Comparison of ENCODE assay signal across 8 mouse cellular contexts in the genomic region with DNA sequence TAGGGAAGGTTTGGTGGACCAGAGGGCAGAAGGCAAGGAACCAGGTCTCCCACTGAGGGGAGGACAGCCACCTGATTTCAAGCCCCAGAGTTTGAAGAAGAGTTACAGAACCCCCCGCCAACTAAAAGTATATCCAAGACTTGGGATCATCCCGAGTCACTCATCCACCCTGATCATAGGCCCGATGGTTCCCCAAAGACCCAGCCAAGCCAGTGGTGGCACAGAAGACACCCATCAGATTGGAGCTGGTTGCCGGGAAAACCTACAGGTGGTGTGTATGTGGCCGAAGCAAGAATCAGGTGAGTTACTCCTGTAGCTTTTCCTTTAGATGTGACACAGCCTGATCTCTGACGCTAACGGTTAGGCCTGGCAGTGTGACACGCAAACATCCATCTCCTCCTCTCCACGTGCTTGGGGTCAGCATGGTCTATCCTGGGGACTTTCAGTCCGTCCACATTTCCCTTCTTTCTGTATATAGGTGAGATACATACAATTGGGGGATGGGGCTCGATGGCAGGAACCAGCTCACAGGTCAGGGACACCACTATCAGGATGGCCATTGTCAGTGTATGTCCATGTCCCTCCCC. TPM values are rescaled to one million over a fixed set of nuclear protein-coding genes. Genes with fewer than 3 reads are reported as not detected.
DNase-seq lines count a peak whose midpoint lies in the region; ATAC-seq and TF ChIP-seq lines count a peak whose summit lies in the region.

No protein-coding gene starts in this region.

- H3K4me1 ChIP-seq in lung, embryonic 16.5 days (replicated peaks; ENCODE audit: control insufficient read depth, insufficient read depth, low read length): peaks cover 40% of the 10 kb centered on the region
- H3K4me1 ChIP-seq in forebrain, embryonic 13.5 days: peaks cover 21% of the 10 kb centered on the region
- H3K4me1 ChIP-seq in limb, embryonic 11.5 days (ENCODE audit: control insufficient read depth, insufficient read depth, low read length): peaks cover 9% of the 10 kb centered on the region; the same call in 1 of the 2 replicates
- peaks cover 27% of the 10 kb centered on the region for H3K4me1 ChIP-seq in small intestine, adult 2 months (ENCODE audit: control insufficient read depth, insufficient read depth, insufficient read length, low read length)

- no peaks in the 10 kb centered on the region for H3K27me3 ChIP-seq in lung, embryonic 16.5 days (ENCODE audit: control insufficient read depth, insufficient read depth, low read depth, low read length)
- H3K27me3 ChIP-seq in forebrain, embryonic 13.5 days: no peaks in the 10 kb centered on the region
- no peaks in the 10 kb centered on the region for H3K27me3 ChIP-seq in limb, embryonic 11.5 days (ENCODE audit: control insufficient read depth, insufficient read depth, low read length)
- H3K27me3 ChIP-seq in small intestine, adult 2 months (ENCODE audit: control insufficient read depth, insufficient read depth, low read length): no peaks in the 10 kb centered on the region

- H3K27ac ChIP-seq in lung, embryonic 16.5 days (ENCODE audit: low read length): peak overlapping the region; percentile 47; the same call in 1 of the 2 replicates
- no peak overlapping the region for H3K27ac ChIP-seq in forebrain, embryonic 13.5 days
- H3K27ac ChIP-seq in limb, embryonic 11.5 days (replicated peaks; ENCODE audit: low read depth, low read length): no peak overlapping the region
- H3K27ac ChIP-seq in small intestine, adult 2 months (ENCODE audit: insufficient read depth, low read depth, low read length): peak overlapping the region; percentile 93

- TF ChIP-seq CTCF in small intestine, adult 2 months (IDR thresholded peaks at IDR 0.05; ENCODE audit: extremely low read depth, insufficient read length, insufficient replicate concordance, low read depth, low read length): no peak

- H3K9me3 ChIP-seq in lung, embryonic 16.5 days (ENCODE audit: control insufficient read depth, low read length): no peaks in the 10 kb centered on the region
- no peaks in the 10 kb centered on the region for H3K9me3 ChIP-seq in forebrain, embryonic 13.5 days (replicated peaks)
- no peaks in the 10 kb centered on the region for H3K9me3 ChIP-seq in limb, embryonic 11.5 days (ENCODE audit: control insufficient read depth, low read length)

- 52% methylated on average over 11 of the region's 11 CpGs for WGBS in lung, embryonic 16.5 days
- WGBS in forebrain, embryonic 13.5 days: 71% methylated on average over 11 of the region's 11 CpGs
- 66% methylated on average over 11 of the region's 11 CpGs for WGBS in limb, embryonic 11.5 days
- 19% methylated on average over 11 of the region's 11 CpGs for WGBS in small intestine, adult 2 months

- H3K4me2 ChIP-seq in lung, embryonic 16.5 days (ENCODE audit: low read depth, low read length): peak overlapping the region; percentile 70
- peak overlapping the region; percentile 92 for H3K4me2 ChIP-seq in forebrain, embryonic 13.5 days
- H3K4me2 ChIP-seq in limb, embryonic 11.5 days (ENCODE audit: low read depth, severe bottlenecking): peak overlapping the region; percentile 78; the same call in 1 of the 2 replicates

- H3K4me3 ChIP-seq in lung, embryonic 16.5 days (ENCODE audit: low read length): peak overlapping the region; percentile 43
- H3K4me3 ChIP-seq in forebrain, embryonic 13.5 days: peak overlapping the region; percentile 46; the same call in 1 of the 2 replicates
- H3K4me3 ChIP-seq in limb, embryonic 11.5 days (ENCODE audit: low read depth, low read length): no peak overlapping the region
- H3K4me3 ChIP-seq in small intestine, adult 2 months (ENCODE audit: low read depth, low read length): peak overlapping the region; percentile 64

- no peak for DNase-seq in lung, postnatal 36 days
- no peak for DNase-seq in limb, embryonic 11.5 days (ENCODE audit: low spot score)
- no peak for DNase-seq in gastrocnemius, adult 18-20 months (ENCODE audit: low spot score)
- no peak for DNase-seq in gastrocnemius, postnatal 4 days (ENCODE audit: low spot score in 2 of 2)
- no peak for DNase-seq in B cell, adult 2 months

- peak overlapping the region; percentile 63 for H3K9ac ChIP-seq in lung, embryonic 16.5 days (ENCODE audit: low read length)
- H3K9ac ChIP-seq in forebrain, embryonic 13.5 days: 0 out of 2 replicates have a peak overlapping the region, but pooled peaks have one; percentile 41
- H3K9ac ChIP-seq in limb, embryonic 11.5 days (ENCODE audit: low read length): no peak overlapping the region

- H3K36me3 ChIP-seq in lung, embryonic 16.5 days (ENCODE audit: control insufficient read depth, insufficient read depth, low read length): peaks cover 23% of the 10 kb centered on the region
- H3K36me3 ChIP-seq in forebrain, embryonic 13.5 days (ENCODE audit: poor library complexity, severe bottlenecking): peaks cover 48% of the 10 kb centered on the region
- peaks cover 8% of the 10 kb centered on the region for H3K36me3 ChIP-seq in limb, embryonic 11.5 days (ENCODE audit: control insufficient read depth, insufficient read depth, low read length)
- H3K36me3 ChIP-seq in small intestine, adult 2 months (ENCODE audit: control insufficient read depth, insufficient read depth, low read length): peaks cover 23% of the 10 kb centered on the region

- 0 out of 2 replicates have a peak, but pooled peaks have one; percentile 14 for TF ChIP-seq POLR2A in small intestine, adult 2 months (IDR thresholded peaks at IDR 0.05; ENCODE audit: low read depth, low read length)

- ATAC-seq in lung, embryonic 16.5 days (ENCODE audit: low read depth): no peak
- no peak for ATAC-seq in forebrain, embryonic 13.5 days
- no peak for ATAC-seq in limb, embryonic 11.5 days (ENCODE audit: insufficient number of reproducible peaks, low FRiP score, low TSS enrichment, low read depth)

RNA-seq across cellular contexts. Expression of a gene that starts 0.8 kb away (rescaled TPM):
- polyA plus RNA-seq in lung, embryonic 16.5 days (2015; fragmentation: Nextera tagmentation; extraction: Ambion mirVana): 57.5 and 66.6 TPM in 2 replicates
- polyA plus RNA-seq in forebrain, embryonic 13.5 days (2015; fragmentation: Nextera tagmentation; extraction: Ambion mirVana): 12.8 and 17.3 TPM in 2 replicates
- 8.8 and 10.9 TPM in 2 replicates for polyA plus RNA-seq in limb, embryonic 11.5 days (2014; fragmentation: Nextera tagmentation; extraction: Ambion mirVana)
- polyA plus RNA-seq in small intestine, adult 2 months (2012; rRNA removed): 112 and 249 TPM in 2 replicates
- total RNA-seq in gastrocnemius, adult 18-20 months (2021): 100 to 1,000 TPM in 1 of 2 experiments, 10 to 100 TPM in 1; 96.7 to 102 TPM
- 10 to 100 TPM; 65.5 to 72.0 TPM for total RNA-seq in gastrocnemius, postnatal 4 days (2021)

RNA-seq across cellular contexts. Expression of a gene that starts 13.9 kb away (rescaled TPM):
- polyA plus RNA-seq in lung, embryonic 16.5 days (2015; fragmentation: Nextera tagmentation; extraction: Ambion mirVana): 16.2 and 16.5 TPM in 2 replicates
- polyA plus RNA-seq in forebrain, embryonic 13.5 days (2015; fragmentation: Nextera tagmentation; extraction: Ambion mirVana): 21.5 and 22.9 TPM in 2 replicates
- 23.3 and 25.4 TPM in 2 replicates for polyA plus RNA-seq in limb, embryonic 11.5 days (2014; fragmentation: Nextera tagmentation; extraction: Ambion mirVana)
- 25.9 and 77.9 TPM in 2 replicates for polyA plus RNA-seq in small intestine, adult 2 months (2012; rRNA removed)
- total RNA-seq in gastrocnemius, adult 18-20 months (2021): 1 to 10 TPM in 1 of 2 experiments, under 1 TPM in 1; 0.96 to 2.3 TPM
- 10 to 100 TPM; 27.3 to 33.0 TPM for total RNA-seq in gastrocnemius, postnatal 4 days (2021)

RNA-seq across cellular contexts. Expression of a gene that starts 16.8 kb away (rescaled TPM):
- 430 and 457 TPM in 2 replicates for polyA plus RNA-seq in lung, embryonic 16.5 days (2015; fragmentation: Nextera tagmentation; extraction: Ambion mirVana)
- 559 and 571 TPM in 2 replicates for polyA plus RNA-seq in forebrain, embryonic 13.5 days (2015; fragmentation: Nextera tagmentation; extraction: Ambion mirVana)
- 546 and 550 TPM in 2 replicates for polyA plus RNA-seq in limb, embryonic 11.5 days (2014; fragmentation: Nextera tagmentation; extraction: Ambion mirVana)
- 164 and 330 TPM in 2 replicates for polyA plus RNA-seq in small intestine, adult 2 months (2012; rRNA removed)
- total RNA-seq in gastrocnemius, adult 18-20 months (2021): 100 to 1,000 TPM; 150 to 167 TPM
- total RNA-seq in gastrocnemius, postnatal 4 days (2021): 100 to 1,000 TPM; 203 to 227 TPM

RNA-seq across cellular contexts. Expression of a gene that starts 23.2 kb away (rescaled TPM):
- 3.4 and 4.0 TPM in 2 replicates for polyA plus RNA-seq in lung, embryonic 16.5 days (2015; fragmentation: Nextera tagmentation; extraction: Ambion mirVana)
- polyA plus RNA-seq in forebrain, embryonic 13.5 days (2015; fragmentation: Nextera tagmentation; extraction: Ambion mirVana): 3.2 and 3.5 TPM in 2 replicates
- 4.0 and 4.1 TPM in 2 replicates for polyA plus RNA-seq in limb, embryonic 11.5 days (2014; fragmentation: Nextera tagmentation; extraction: Ambion mirVana)
- polyA plus RNA-seq in small intestine, adult 2 months (2012; rRNA removed): 18.4 and 38.6 TPM in 2 replicates
- total RNA-seq in gastrocnemius, adult 18-20 months (2021): 10 to 100 TPM; 44.1 to 51.0 TPM
- total RNA-seq in gastrocnemius, postnatal 4 days (2021): 10 to 100 TPM; 30.8 to 32.1 TPM

RNA-seq across cellular contexts. Expression of a gene that starts 56.9 kb away (rescaled TPM):
- 1.1 and 2.1 TPM in 2 replicates for polyA plus RNA-seq in lung, embryonic 16.5 days (2015; fragmentation: Nextera tagmentation; extraction: Ambion mirVana)
- polyA plus RNA-seq in forebrain, embryonic 13.5 days (2015; fragmentation: Nextera tagmentation; extraction: Ambion mirVana): 3.5 and 3.9 TPM in 2 replicates
- polyA plus RNA-seq in limb, embryonic 11.5 days (2014; fragmentation: Nextera tagmentation; extraction: Ambion mirVana): 12.5 and 12.6 TPM in 2 replicates
- polyA plus RNA-seq in small intestine, adult 2 months (2012; rRNA removed): 2.1 and 3.8 TPM in 2 replicates
- total RNA-seq in gastrocnemius, adult 18-20 months (2021): under 1 TPM; 0.75 to 1.00 TPM
- total RNA-seq in gastrocnemius, postnatal 4 days (2021): under 1 TPM; 0.47 to 0.76 TPM

Comparison
In these comparisons a context has a peak if more than half of its experiments do, and no peak if none do; other contexts are left out.
1. H3K27ac ChIP-seq: peak in lung, embryonic 16.5 days (single experiment) and small intestine, adult 2 months (single experiment); none in forebrain, embryonic 13.5 days (single experiment) and limb, embryonic 11.5 days (single experiment).
2. Peak in every context shown above with its lines, with median percentiles within 50 percentile points of each other: H3K4me2 ChIP-seq.